Mouse (Mus musculus) embryonic facial prominence, embryonic 12.5 days (tissue): ENCODE data around the gene Gm44973. TPM values are rescaled to one million over a fixed set of nuclear protein-coding genes. Genes with fewer than 3 reads are reported as not detected.

ENCODE experiments used
- ATAC-seq: fragments of 200-750 bp; cut with Nextera tagmentation; 2 replicates; pipeline ENCODE4 v1.8.0; 2017; ENCODE audit not compliant: insufficient number of reproducible peaks, insufficient read depth, low FRiP score, low TSS enrichment
- H3K27ac ChIP-seq: fragments of 300-500 bp; sonication (generic); 2 replicates; pipeline ENCODE4 v1.5.1; 2016; ENCODE audit warnings: mild to moderate bottlenecking
- H3K27me3 ChIP-seq: fragments of 300-500 bp; sonication (generic); 2 replicates; pipeline ENCODE4 v1.6.1; 2016; ENCODE audit warnings: mild to moderate bottlenecking, moderate library complexity
- H3K36me3 ChIP-seq: fragments of 300-500 bp; sonication (generic); 2 replicates; pipeline ENCODE4 v1.6.1; 2016; ENCODE audit warnings: mild to moderate bottlenecking
- H3K4me1 ChIP-seq: fragments of 300-500 bp; sonication (generic); 2 replicates; pipeline ENCODE4 v1.6.1; 2016
- H3K4me2 ChIP-seq: fragments of 300-500 bp; sonication (generic); replicated peaks from 2 replicates; pipeline ENCODE4 v1.6.1; 2016; ENCODE audit warnings: mild to moderate bottlenecking, moderate library complexity
- H3K4me3 ChIP-seq: fragments of 300-500 bp; sonication (generic); 2 replicates; pipeline ENCODE4 v1.5.1; 2016; ENCODE audit warnings: mild to moderate bottlenecking
- H3K9ac ChIP-seq: fragments of 300-500 bp; sonication (generic); 2 replicates; pipeline ENCODE4 v1.6.1; 2016; ENCODE audit warnings: mild to moderate bottlenecking, moderate library complexity
- H3K9me3 ChIP-seq: fragments of 300-500 bp; sonication (generic); 2 replicates; pipeline ENCODE4 v1.6.1; 2016; ENCODE audit warnings: mild to moderate bottlenecking, moderate library complexity
- WGBS: fragments of 180-500 bp; shearing (Covaris S2); methylation state at CpG from one replicate; pipeline ENCODE4 v1.1.7; 2016; 5-methylcytosine and 5-hydroxymethylcytosine counted together
- polyA plus RNA-seq: library from polyadenylated mRNA; unstranded; fragments of >200 nt; fragmentation: Nextera tagmentation; extraction: Ambion mirVana; gene quantifications from 2 replicates; pipeline ENCODE4 v1.2.1, GENCODE M21; 2016

Gm44973 gene
- polyA plus RNA-seq, 1 experiment from 2014 or later: not detected

GRCm38 (mm10) chr7:5056651-5057263 lies 41.5 kb downstream of the Gm44973 start:
- H3K27me3 ChIP-seq: peaks cover 62% of the 10 kb centered on the region
- peak overlapping the region; percentile 89 for H3K4me2 ChIP-seq
- ATAC-seq: no peak
- H3K4me3 ChIP-seq: peak overlapping the region; percentile 61
- no peaks in the 10 kb centered on the region for H3K36me3 ChIP-seq
- H3K9ac ChIP-seq: peak overlapping the region; percentile 77
- 0 out of 2 replicates have a peak overlapping the region, but pooled peaks have one; percentile 30 for H3K27ac ChIP-seq
- no peaks in the 10 kb centered on the region for H3K9me3 ChIP-seq
- WGBS: 3% methylated on average over 55 of the region's 55 CpGs
- peaks cover 36% of the 10 kb centered on the region for H3K4me1 ChIP-seq

GRCm38 (mm10) chr7:5057381-5057780 lies 42.1 kb downstream of the Gm44973 start:
- peak overlapping the region; percentile 61 for H3K4me3 ChIP-seq
- H3K4me1 ChIP-seq: peaks cover 33% of the 10 kb centered on the region
- H3K27ac ChIP-seq: 0 out of 2 replicates have a peak overlapping the region, but pooled peaks have one; percentile 30
- 29% methylated on average over 8 of the region's 8 CpGs for WGBS
- peaks cover 56% of the 10 kb centered on the region for H3K27me3 ChIP-seq
- ATAC-seq: no peak
- no peaks in the 10 kb centered on the region for H3K9me3 ChIP-seq
- peak overlapping the region; percentile 77 for H3K9ac ChIP-seq
- no peaks in the 10 kb centered on the region for H3K36me3 ChIP-seq
- peak overlapping the region; percentile 89 for H3K4me2 ChIP-seq

GRCm38 (mm10) chr7:5057804-5058203 lies 42.5 kb downstream of the Gm44973 start:
- Histone ChIP-seq H3K4me1 (peaks cover 28% of the 10 kb centered on the region), H3K9ac (0 out of 2 replicates have a peak overlapping the region, but pooled peaks have one; percentile 77), H3K27me3 (peaks cover 52% of the 10 kb centered on the region), H3K27ac (no peak overlapping the region), H3K4me3 (peak overlapping the region; percentile 61), H3K36me3 (no peaks in the 10 kb centered on the region), H3K4me2 (peak overlapping the region; percentile 89), H3K9me3 (no peaks in the 10 kb centered on the region)
- 36% methylated on average over 11 of the region's 11 CpGs for WGBS
- no peak for ATAC-seq

- H3K4me3 ChIP-seq: no peak overlapping the region
- H3K9ac ChIP-seq: no peak overlapping the region
- peaks cover 44% of the 10 kb centered on the region for H3K27me3 ChIP-seq
- no peaks in the 10 kb centered on the region for H3K36me3 ChIP-seq
- H3K27ac ChIP-seq: no peak overlapping the region
- no peaks in the 10 kb centered on the region for H3K9me3 ChIP-seq
- ATAC-seq: no peak
- WGBS: 93% methylated on average over 1 of the region's 1 CpGs
- no peak overlapping the region for H3K4me2 ChIP-seq
- H3K4me1 ChIP-seq: peaks cover 23% of the 10 kb centered on the region
Measured at GRCm38 (mm10) chr7:5058631-5059030, 43.3 kb downstream of the Gm44973 start.

- no peak overlapping the region for H3K27ac ChIP-seq
- no peak for ATAC-seq
- whole genome bisulfite sequencing: 94% methylated on average over 12 of the region's 12 CpGs
- no peak overlapping the region for H3K4me2 ChIP-seq
- H3K9ac ChIP-seq: no peak overlapping the region
- H3K27me3 ChIP-seq: peaks cover 36% of the 10 kb centered on the region
- no peak overlapping the region for H3K4me3 ChIP-seq
- no peaks in the 10 kb centered on the region for H3K9me3 ChIP-seq
- peaks cover 25% of the 10 kb centered on the region for H3K4me1 ChIP-seq
- H3K36me3 ChIP-seq: no peaks in the 10 kb centered on the region
Measured at GRCm38 (mm10) chr7:5059421-5059820, 44.1 kb downstream of the Gm44973 start.

- ATAC-seq: peak; percentile 2; the same call in 1 of the 2 replicates
- peak overlapping the region; percentile 83 for H3K9ac ChIP-seq
- peaks cover 27% of the 10 kb centered on the region for H3K4me1 ChIP-seq
- H3K27ac ChIP-seq: peak overlapping the region; percentile 99
- H3K4me3 ChIP-seq: peak overlapping the region; percentile 77
- no peaks in the 10 kb centered on the region for H3K36me3 ChIP-seq
- peaks cover 27% of the 10 kb centered on the region for H3K27me3 ChIP-seq
- H3K9me3 ChIP-seq: no peaks in the 10 kb centered on the region
- 2% methylated on average over 27 of the region's 27 CpGs for WGBS
- peak overlapping the region; percentile 77 for H3K4me2 ChIP-seq
Measured at GRCm38 (mm10) chr7:5060239-5060731, 45.0 kb downstream of the Gm44973 start.

GRCm38 (mm10) chr7:5060944-5061773 lies 45.9 kb downstream of the Gm44973 start:
- ATAC-seq: peak; percentile 87
- H3K4me1 ChIP-seq: peaks cover 35% of the 10 kb centered on the region
- H3K9ac ChIP-seq: peak overlapping the region; percentile 83
- peak overlapping the region; percentile 77 for H3K4me3 ChIP-seq
- peak overlapping the region; percentile 99 for H3K27ac ChIP-seq
- H3K4me2 ChIP-seq: peak overlapping the region; percentile 77
- under 1% methylated on average over 60 of the region's 60 CpGs for WGBS
- H3K36me3 ChIP-seq: peaks cover 2% of the 10 kb centered on the region; the same call in 1 of the 2 replicates
- no peaks in the 10 kb centered on the region for H3K9me3 ChIP-seq
- H3K27me3 ChIP-seq: peaks cover 18% of the 10 kb centered on the region

- peaks cover 12% of the 10 kb centered on the region for H3K27me3 ChIP-seq
- H3K9ac ChIP-seq: peak within 1 kb of the TSS; percentile 83
- no peaks in the 10 kb centered on the region for H3K9me3 ChIP-seq
- H3K4me2 ChIP-seq: peak within 1 kb of the TSS; percentile 77
- H3K4me3 ChIP-seq: peak within 1 kb of the TSS; percentile 77
- H3K4me1 ChIP-seq: peaks cover 35% of the 10 kb centered on the region
- under 1% methylated on average over 63 of the region's 65 CpGs for WGBS
- peak within 1 kb of the TSS; percentile 99 for H3K27ac ChIP-seq
- ATAC-seq: peak; percentile 76
- peaks cover 7% of the 10 kb centered on the region for H3K36me3 ChIP-seq
Measured at GRCm38 (mm10) chr7:5061774-5062359, 46.6 kb downstream of the Gm44973 start, which contains the start of gene U2af2. TSS of gene U2af2 (plus strand) at chr7:5062143.

GRCm38 (mm10) chr7:5062360-5063001 lies 47.2 kb downstream of the Gm44973 start:
- H3K4me1 ChIP-seq: peaks cover 35% of the 10 kb centered on the region
- no peaks in the 10 kb centered on the region for H3K9me3 ChIP-seq
- H3K9ac ChIP-seq: peak overlapping the region; percentile 83
- peak; percentile 2; the same call in 1 of the 2 replicates for ATAC-seq
- under 1% methylated on average over 48 of the region's 51 CpGs for WGBS
- H3K4me2 ChIP-seq: peak overlapping the region; percentile 77
- H3K27ac ChIP-seq: peak overlapping the region; percentile 99
- peaks cover 13% of the 10 kb centered on the region for H3K36me3 ChIP-seq
- H3K27me3 ChIP-seq: peaks cover 6% of the 10 kb centered on the region
- H3K4me3 ChIP-seq: peak overlapping the region; percentile 77

- no peak for ATAC-seq
- 90% methylated on average over 6 of the region's 6 CpGs for WGBS
- Histone ChIP-seq H3K4me1 (peaks cover 30% of the 10 kb centered on the region), H3K4me2 (no peak overlapping the region), H3K9me3 (no peaks in the 10 kb centered on the region), H3K9ac (no peak overlapping the region), H3K36me3 (peaks cover 37% of the 10 kb centered on the region), H3K27me3 (no peaks in the 10 kb centered on the region), H3K4me3 (no peak overlapping the region), H3K27ac (no peak overlapping the region)
Measured at GRCm38 (mm10) chr7:5064886-5065285, 49.6 kb downstream of the Gm44973 start.

GRCm38 (mm10) chr7:5073586-5073985 lies 58.3 kb downstream of the Gm44973 start:
- no peaks in the 10 kb centered on the region for H3K4me1 ChIP-seq
- no peaks in the 10 kb centered on the region for H3K9me3 ChIP-seq
- H3K9ac ChIP-seq: no peak overlapping the region
- no peak overlapping the region for H3K27ac ChIP-seq
- peaks cover 95% of the 10 kb centered on the region for H3K36me3 ChIP-seq
- 83% methylated on average over 1 of the region's 1 CpGs for WGBS
- ATAC-seq: no peak
- H3K4me3 ChIP-seq: no peak overlapping the region
- no peak overlapping the region for H3K4me2 ChIP-seq
- H3K27me3 ChIP-seq: no peaks in the 10 kb centered on the region
